20 mouse cellular contexts compared by ENCODE assay signal in the genomic region with DNA sequence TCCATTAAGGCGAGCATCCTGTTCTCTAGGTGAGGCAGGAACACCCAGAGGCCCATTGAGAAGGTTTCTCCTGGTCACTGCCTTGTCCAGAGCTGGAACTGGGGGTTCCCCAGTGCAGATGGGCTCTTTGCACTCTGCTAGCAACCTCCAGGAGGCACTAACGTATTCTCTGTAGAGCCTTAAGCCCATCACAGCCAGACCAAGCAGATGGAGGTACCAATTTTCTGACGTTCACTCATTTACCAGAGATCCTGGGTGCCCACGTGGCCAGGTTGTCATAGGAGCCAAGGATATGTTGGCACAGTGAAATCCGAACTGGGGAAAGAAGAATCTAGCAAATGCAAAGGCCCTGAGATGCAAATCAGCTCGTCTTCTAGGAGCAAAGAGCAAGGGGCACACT.
DNase-seq lines count a peak whose midpoint lies in the region; ATAC-seq and TF ChIP-seq lines count a peak whose summit lies in the region.
"Had no signal": no experiment of that assay in that cellular context is flagged by ENCODE, and none has a peak within 500 bp of the region (broad histone marks: within the 10 kb centered on the region; RNA-seq: fewer than 3 reads in every experiment).

No protein-coding gene starts in this region.

- ATAC-seq in forebrain, postnatal 0 days: peak; percentile 77
- ATAC-seq in forebrain, embryonic 13.5 days: no peak
- ATAC-seq: activated CD4-positive, CD25-positive, alpha-beta regulatory T cell, adult 4 months; liver, embryonic 12.5 days had no signal

- peak; percentile 69 for DNase-seq in forebrain, postnatal 0 days
- DNase-seq in left cerebral cortex, postnatal 14 days (ENCODE audit: low spot score in 2 of 2): peak; percentile 61 to 70
- no peak for DNase-seq in left cerebral cortex, adult 11 months (ENCODE audit: low spot score)
- peak; percentile 80 for DNase-seq in brain, adult 2 months (ENCODE audit: low read depth, low spot score)
- no peak for DNase-seq in kidney, adult 9 months
- DNase-seq: adrenal gland, adult 8-10 months; cerebellum, adult 2 months; heart, postnatal 36 days; kidney, adult 11 months; lung, adult 18-20 months; lung, postnatal 14 days had no signal

- 42% methylated on average over 6 of the region's 6 CpGs for WGBS in forebrain, postnatal 0 days
- 56% methylated on average over 6 of the region's 6 CpGs for WGBS in forebrain, embryonic 13.5 days

- H3K27me3 ChIP-seq in forebrain, postnatal 0 days (ENCODE audit: insufficient read depth, low read length): no peaks in the 10 kb centered on the region
- H3K27me3 ChIP-seq in forebrain, embryonic 13.5 days: no peaks in the 10 kb centered on the region
- H3K27me3 ChIP-seq: hindbrain, embryonic 13.5 days; limb, embryonic 13.5 days; liver, embryonic 12.5 days; midbrain, embryonic 12.5 days had no signal

- peak overlapping the region; percentile 70 for H3K27ac ChIP-seq in forebrain, postnatal 0 days (ENCODE audit: low read depth, low read length)
- H3K27ac ChIP-seq in forebrain, embryonic 13.5 days: no peak overlapping the region
- H3K27ac ChIP-seq in cortical plate, adult 2 months (ENCODE audit: insufficient read depth, low read length): peak overlapping the region; percentile 65
- H3K27ac ChIP-seq: heart, embryonic 15.5 days; hindbrain, embryonic 13.5 days; kidney, postnatal 0 days; limb, embryonic 13.5 days; liver, embryonic 12.5 days; midbrain, embryonic 12.5 days had no signal

- no peaks in the 10 kb centered on the region for H3K36me3 ChIP-seq in forebrain, postnatal 0 days (ENCODE audit: insufficient read depth)
- no peaks in the 10 kb centered on the region for H3K36me3 ChIP-seq in forebrain, embryonic 13.5 days (ENCODE audit: poor library complexity, severe bottlenecking)
- H3K36me3 ChIP-seq: heart, embryonic 15.5 days; hindbrain, embryonic 13.5 days; limb, embryonic 13.5 days; liver, embryonic 12.5 days; midbrain, embryonic 12.5 days had no signal

- no peaks in the 10 kb centered on the region for H3K9me3 ChIP-seq in forebrain, postnatal 0 days (ENCODE audit: low read length)
- H3K9me3 ChIP-seq in forebrain, embryonic 13.5 days (replicated peaks): no peaks in the 10 kb centered on the region
- H3K9me3 ChIP-seq: heart, embryonic 15.5 days; hindbrain, embryonic 13.5 days; limb, embryonic 13.5 days; liver, embryonic 12.5 days; midbrain, embryonic 12.5 days had no signal

- peak; percentile 53 for TF ChIP-seq CTCF in forebrain, postnatal 0 days (IDR thresholded peaks at IDR 0.05; ENCODE audit: low read depth)
- 0 out of 2 replicates have a peak, but pooled peaks have one; percentile 26 for TF ChIP-seq CTCF in cortical plate, adult 2 months (IDR thresholded peaks at IDR 0.05; ENCODE audit: extremely low read depth, insufficient read depth, low read length)

- H3K4me2 ChIP-seq in forebrain, postnatal 0 days (ENCODE audit: low read depth): no peak overlapping the region
- H3K4me2 ChIP-seq in forebrain, embryonic 13.5 days: no peak overlapping the region
- H3K4me2 ChIP-seq: heart, embryonic 15.5 days; hindbrain, embryonic 13.5 days; limb, embryonic 13.5 days; liver, embryonic 12.5 days; midbrain, embryonic 12.5 days had no signal

- H3K4me1 ChIP-seq in forebrain, postnatal 0 days (ENCODE audit: insufficient read depth): peaks cover 8% of the 10 kb centered on the region; the same call in 1 of the 2 replicates
- H3K4me1 ChIP-seq in forebrain, embryonic 13.5 days: peaks cover 25% of the 10 kb centered on the region
- peaks cover 12% of the 10 kb centered on the region for H3K4me1 ChIP-seq in cortical plate, adult 2 months (ENCODE audit: control insufficient read depth, insufficient read depth, low read length)
- H3K4me1 ChIP-seq: heart, embryonic 15.5 days; limb, embryonic 13.5 days; liver, embryonic 12.5 days had no signal

- H3K9ac ChIP-seq in forebrain, postnatal 0 days: no peak overlapping the region
- H3K9ac ChIP-seq in forebrain, embryonic 13.5 days: no peak overlapping the region
- H3K9ac ChIP-seq: heart, embryonic 15.5 days; hindbrain, embryonic 13.5 days; limb, embryonic 13.5 days; liver, embryonic 12.5 days; midbrain, embryonic 12.5 days had no signal

- intact Hi-C loops in left cerebral cortex, postnatal 14 days (cut with DNase I): no loop called here

- H3K4me3 ChIP-seq in forebrain, postnatal 0 days (ENCODE audit: low read depth, low read length): no peak overlapping the region
- no peak overlapping the region for H3K4me3 ChIP-seq in forebrain, embryonic 13.5 days
- no peak overlapping the region for H3K4me3 ChIP-seq in cortical plate, adult 2 months (ENCODE audit: insufficient read depth, low read length)
- H3K4me3 ChIP-seq: heart, embryonic 15.5 days; hindbrain, embryonic 13.5 days; limb, embryonic 13.5 days; liver, embryonic 12.5 days; midbrain, embryonic 12.5 days had no signal

- TF ChIP-seq POLR2A in cortical plate, adult 2 months (IDR thresholded peaks at IDR 0.05; ENCODE audit: extremely low read depth, insufficient read depth, low read length): no peak

Comparison
In these comparisons a context has a peak if more than half of its experiments do, and no peak if none do; other contexts are left out.
1. DNase-seq: peak in forebrain, postnatal 0 days (single experiment), left cerebral cortex, postnatal 14 days (2 of 2) and brain, adult 2 months (single experiment); none in left cerebral cortex, adult 11 months (single experiment) and kidney, adult 9 months (single experiment).